Mouse (Mus musculus) olfactory bulb, adult 2 months (tissue): ENCODE measurements at regions not wholly inside any gene's neighbourhood (a gene's known extent, or its start where the extent isn't known, plus 50 kb on each side); places are given as distances from the start of the nearest gene placed in this dataset.
"Not testable (repeated sequence)": the region's sequence is repeated elsewhere in the genome, so short reads cannot be mapped to it uniquely, and the experiment has no call there.

Experiments
- CTCF ChIP-seq: fragments of 200-500 bp; IDR thresholded peaks from 2 replicates; pipeline ENCODE4 v1.5.1; 2012; ENCODE audit warnings: low read depth, mild to moderate bottlenecking, low read length, moderate library complexity; ENCODE audit not compliant: insufficient read depth
- POLR2A ChIP-seq: fragments of 200-500 bp; IDR thresholded peaks from 2 replicates; pipeline ENCODE4 v1.6.1; 2012; ENCODE audit warnings: mild to moderate bottlenecking, low read depth, low read length, moderate library complexity; ENCODE audit not compliant: insufficient read depth

GRCm38 (mm10) chr3:9072471-9072870 lies 537.4 kb downstream of the Zfp704 start:
- TF ChIP-seq POLR2A, CTCF: not testable (repeated sequence)
